Mouse (Mus musculus) liver, embryonic 14.5 days (tissue): ENCODE results near the gene Gm47841. TPM values are rescaled to one million over a fixed set of nuclear protein-coding genes. Genes with fewer than 3 reads are reported as not detected.

Experiments used
- ATAC-seq: fragments of 200-750 bp; cut with Nextera tagmentation; 2 replicates; pipeline ENCODE4 v1.8.0; 2017; ENCODE audit warnings: moderate number of reproducible peaks, mild to moderate bottlenecking, moderate library complexity; ENCODE audit not compliant: insufficient read depth
- DNase-seq, 3 experiments: peaks; one replicate each; pipeline ENCODE4 v3.0.0-alpha.2; 2012 to 2013; ENCODE audit warnings: low read depth in 3 of 3, low spot score in 3 of 3
- H3K27ac ChIP-seq: fragments of 300-500 bp; sonication (generic); 2 replicates; pipeline ENCODE4 v1.5.1; 2014; ENCODE audit warnings: moderate library complexity, mild to moderate bottlenecking, control low read depth, inconsistent platforms
- H3K27me3 ChIP-seq: fragments of 300-500 bp; sonication (generic); 2 replicates; pipeline ENCODE4 v1.6.1; 2014; ENCODE audit warnings: mild to moderate bottlenecking, low read length, moderate library complexity; ENCODE audit not compliant: control insufficient read depth, insufficient read depth
- H3K36me3 ChIP-seq: fragments of 300-500 bp; sonication (generic); replicated peaks from 2 replicates; pipeline ENCODE4 v1.6.1; 2014; ENCODE audit warnings: low read depth; ENCODE audit not compliant: control insufficient read depth, insufficient read depth
- H3K4me1 ChIP-seq, 2 experiments: fragments of 200-500 bp in 1 of 2; fragments of 300-500 bp in 1 of 2; sonication (generic) in 1 of 2; replicated peaks; 2 replicates each; pipeline ENCODE4 v1.6.1; 2012 to 2014; ENCODE audit warnings: antibody characterized with exemption in 1 of 2, inconsistent platforms in 1 of 2, low read length in 1 of 2; ENCODE audit not compliant: control insufficient read depth in 2 of 2, insufficient read depth in 2 of 2
- H3K4me2 ChIP-seq: fragments of 300-500 bp; sonication (generic); 2 replicates; pipeline ENCODE4 v1.6.1; 2014; ENCODE audit warnings: low read depth, mild to moderate bottlenecking, control low read depth, moderate library complexity
- H3K4me3 ChIP-seq, 2 experiments: fragments of 200-500 bp in 1 of 2; fragments of 300-500 bp in 1 of 2; sonication (generic) in 1 of 2; 2 replicates each; pipeline ENCODE4 v1.5.1; 2012 to 2014; ENCODE audit warnings: low read depth in 2 of 2, low read length in 2 of 2, mild to moderate bottlenecking in 2 of 2, control low read depth in 1 of 2, inconsistent platforms in 1 of 2, moderate library complexity in 1 of 2; ENCODE audit not compliant: insufficient read depth in 1 of 2
- H3K9ac ChIP-seq: fragments of 300-500 bp; sonication (generic); replicated peaks from 2 replicates; pipeline ENCODE4 v1.6.1; 2014; ENCODE audit warnings: mild to moderate bottlenecking, control low read depth, moderate library complexity
- H3K9me3 ChIP-seq: fragments of 300-500 bp; sonication (generic); 2 replicates; pipeline ENCODE4 v1.6.1; 2016; ENCODE audit warnings: low read length, mixed read lengths; ENCODE audit not compliant: control insufficient read depth
- CTCF ChIP-seq: IDR thresholded peaks from 2 replicates; pipeline ENCODE4 v1.5.1; 2016; ENCODE audit warnings: antibody characterized with exemption, low read depth, control low read depth
- EP300 ChIP-seq: IDR thresholded peaks from 2 replicates; pipeline ENCODE4 v1.6.1; 2016; ENCODE audit warnings: antibody characterized with exemption, low read depth
- WGBS: fragments of 180-500 bp; shearing (Covaris S2); extraction: QIAGEN DNeasy Blood & Tissue Kit; methylation state at CpG from one replicate; pipeline ENCODE4 v1.1.7; 2014; ENCODE audit not compliant: insufficient replicate concordance; 5-methylcytosine and 5-hydroxymethylcytosine counted together
- polyA plus RNA-seq, 2 experiments: library from polyadenylated mRNA; depleted of rRNA in 1 of 2; stranded (reverse) in 1 of 2; unstranded in 1 of 2; fragments of >200 nt; fragmentation: Nextera tagmentation in 1 of 2; extraction: Ambion mirVana in 1 of 2; gene quantifications; 2 replicates each; pipeline versions ENCODE4 v1.2.1 to v1.2.3; 2012 to 2014

Gm47841 gene
- polyA plus RNA-seq, 2 experiments = not detected

- WGBS = 22% methylated on average over 114 of the region's 120 CpGs
- no peak for DNase-seq
- Histone ChIP-seq H3K27ac (no peak overlapping the region), H3K4me1 (no peaks in the 10 kb centered on the region), H3K9me3 (no peaks in the 10 kb centered on the region), H3K9ac (no peak overlapping the region), H3K36me3 (no peaks in the 10 kb centered on the region), H3K27me3 (peaks cover 39% of the 10 kb centered on the region), H3K4me3 (peak overlapping the region in 1 of 2 experiments; percentile 20; a peak in 2 of 4 replicates), H3K4me2 (peak overlapping the region; percentile 22; the same call in 1 of the 2 replicates)
- no peak for ATAC-seq
- TF ChIP-seq EP300 (no peak), CTCF (no peak)
Observed at GRCm38 (mm10) chr15:101052560-101053501, 5.6 kb upstream of the Gm47841 start.

GRCm38 (mm10) chr15:101051869-101052268 is 4.7 kb upstream of the Gm47841 start:
- TF ChIP-seq EP300 = no peak
- Histone ChIP-seq H3K4me3 (no peak overlapping the region), H3K4me2 (no peak overlapping the region), H3K27ac (no peak overlapping the region), H3K36me3 (no peaks in the 10 kb centered on the region), H3K9me3 (no peaks in the 10 kb centered on the region), H3K27me3 (peaks cover 48% of the 10 kb centered on the region), H3K4me1 (no peaks in the 10 kb centered on the region), H3K9ac (no peak overlapping the region)
- ATAC-seq (no peak), DNase-seq (no peak)
- 47% methylated on average over 10 of the region's 10 CpGs for WGBS

- ATAC-seq (no peak), DNase-seq (no peak)
- TF ChIP-seq EP300 (no peak), CTCF (no peak)
- no peak overlapping the region for H3K4me3 ChIP-seq
- H3K4me2 ChIP-seq = no peak overlapping the region
- H3K4me1 ChIP-seq = no peaks in the 10 kb centered on the region
- H3K27ac ChIP-seq = no peak overlapping the region
- H3K9ac ChIP-seq = no peak overlapping the region
- H3K9me3 ChIP-seq = no peaks in the 10 kb centered on the region
- WGBS = 29% methylated on average over 5 of the region's 5 CpGs
- H3K27me3 ChIP-seq = peaks cover 59% of the 10 kb centered on the region
- no peaks in the 10 kb centered on the region for H3K36me3 ChIP-seq
Observed at GRCm38 (mm10) chr15:101048338-101048896, 1.2 kb upstream of the Gm47841 start.

- Histone ChIP-seq H3K27me3 (peaks cover 43% of the 10 kb centered on the region), H3K4me2 (peak overlapping the region; percentile 52), H3K4me3 (peak overlapping the region in 1 of 2 experiments; percentile 34; a peak in 2 of 4 replicates), H3K36me3 (no peaks in the 10 kb centered on the region), H3K9me3 (no peaks in the 10 kb centered on the region), H3K4me1 (no peaks in the 10 kb centered on the region), H3K9ac (no peak overlapping the region), H3K27ac (no peak overlapping the region)
- DNase-seq (no peak), ATAC-seq (no peak)
- WGBS = 1% methylated on average over 75 of the region's 77 CpGs
- TF ChIP-seq CTCF = 0 out of 2 replicates have a peak, but pooled peaks have one; percentile 5
- no peak for TF ChIP-seq EP300
Observed at GRCm38 (mm10) chr15:101046527-101047193, 537 bp downstream of the Gm47841 start.
